Mouse (Mus musculus): ENCODE data around the gene Mknk1.

DNA sequence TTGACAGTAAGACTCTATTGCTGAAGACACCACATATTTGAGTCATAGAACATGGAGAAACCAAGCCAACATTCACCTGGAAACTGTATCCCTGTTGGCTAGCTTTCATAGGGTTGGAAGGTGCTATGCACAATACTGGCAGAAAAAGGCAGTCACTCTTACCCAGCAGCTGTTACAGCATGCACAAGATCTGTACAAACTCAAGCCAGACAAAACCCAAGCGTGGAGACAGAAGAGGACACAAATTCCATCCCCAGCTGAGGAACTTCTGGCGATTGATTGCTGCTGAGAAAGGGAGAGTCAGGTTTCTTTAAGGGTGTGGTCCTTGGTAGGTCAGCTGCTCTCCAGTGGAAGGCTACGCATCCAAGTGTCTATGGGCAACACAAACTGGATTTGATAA lies 18.8 kb upstream of the Mknk1 start:
- TF ChIP-seq CTCF (conservative IDR thresholded peaks at IDR 0.05; ENCODE audit: low read length) (no peak), POU5F1 (IDR thresholded peaks at IDR 0.05; ENCODE audit: borderline replicate concordance, low read length) (no peak), NANOG (IDR thresholded peaks at IDR 0.05; ENCODE audit: borderline replicate concordance, low read length) (no peak)
